Mouse (Mus musculus) G1E (cell line): ENCODE results near the gene Plxna4.

ENCODE experiments used
- CTCF ChIP-seq: IDR thresholded peaks from 2 replicates; pipeline ENCODE4 v1.5.1; 2012; ENCODE audit warnings: low read depth, low read length, inconsistent platforms, mixed read lengths
- GATA1 ChIP-seq: IDR thresholded peaks from 2 replicates; pipeline ENCODE4 v1.6.1; 2012; ENCODE audit warnings: borderline replicate concordance, low read length, inconsistent platforms, mixed read lengths
- GATA2 ChIP-seq: IDR thresholded peaks from 2 replicates; pipeline ENCODE4 v1.6.1; 2012; ENCODE audit warnings: low read depth, low read length, inconsistent platforms, borderline replicate concordance
- POLR2AphosphoS5 ChIP-seq: IDR thresholded peaks from 2 replicates; pipeline ENCODE4 v1.6.1; 2012; ENCODE audit warnings: low read depth, low read length, inconsistent platforms; ENCODE audit not compliant: insufficient replicate concordance
- TAL1 ChIP-seq: conservative IDR thresholded peaks from 2 replicates; pipeline ENCODE4 v1.6.1; 2012; ENCODE audit warnings: low read depth, low read length, inconsistent platforms, mixed read lengths

- TF ChIP-seq CTCF, result no peak
- TF ChIP-seq GATA1, result no peak
- TF ChIP-seq TAL1, result no peak
- TF ChIP-seq POLR2AphosphoS5, result no peak
- no peak for TF ChIP-seq GATA2
These were observed 201.1 kb downstream of the Plxna4 start for GRCm38 (mm10) chr6:32386915-32387314.
